Mouse (Mus musculus) bone marrow macrophage, adult 2 months (primary cell): Measurements from ENCODE around the gene E030025P04Rik.

Experiments
- CTCF ChIP-seq: IDR thresholded peaks from 2 replicates; pipeline ENCODE4 v1.5.1; 2012; ENCODE audit warnings: low read depth, mild to moderate bottlenecking, low read length, moderate library complexity
- POLR2A ChIP-seq: IDR thresholded peaks from 2 replicates; pipeline ENCODE4 v1.6.1; 2012; ENCODE audit warnings: mild to moderate bottlenecking, low read depth, low read length, borderline replicate concordance

GRCm38 (mm10) chr11:109172224-109172623 lies 28.1 kb upstream of the E030025P04Rik start:
- TF ChIP-seq CTCF (no peak), POLR2A (no peak)
